Mouse (Mus musculus): ENCODE data around the gene Oaz3. TPM values are rescaled to one million over a fixed set of nuclear protein-coding genes. Genes with fewer than 3 reads are reported as not detected.
A peak's percentile ranks its signal among the peaks of the same experiment; 100 is the strongest.

Gene Oaz3
- polyA plus RNA-seq, 1 experiment from 2014 or later, result 0.38 TPM

GRCm38 (mm10) chr3:94476301-94477035 is 32.8 kb upstream of the Oaz3 start:
- no peaks in the 10 kb centered on the region for H3K36me3 ChIP-seq
- peaks cover 11% of the 10 kb centered on the region for H3K4me1 ChIP-seq

DNA sequence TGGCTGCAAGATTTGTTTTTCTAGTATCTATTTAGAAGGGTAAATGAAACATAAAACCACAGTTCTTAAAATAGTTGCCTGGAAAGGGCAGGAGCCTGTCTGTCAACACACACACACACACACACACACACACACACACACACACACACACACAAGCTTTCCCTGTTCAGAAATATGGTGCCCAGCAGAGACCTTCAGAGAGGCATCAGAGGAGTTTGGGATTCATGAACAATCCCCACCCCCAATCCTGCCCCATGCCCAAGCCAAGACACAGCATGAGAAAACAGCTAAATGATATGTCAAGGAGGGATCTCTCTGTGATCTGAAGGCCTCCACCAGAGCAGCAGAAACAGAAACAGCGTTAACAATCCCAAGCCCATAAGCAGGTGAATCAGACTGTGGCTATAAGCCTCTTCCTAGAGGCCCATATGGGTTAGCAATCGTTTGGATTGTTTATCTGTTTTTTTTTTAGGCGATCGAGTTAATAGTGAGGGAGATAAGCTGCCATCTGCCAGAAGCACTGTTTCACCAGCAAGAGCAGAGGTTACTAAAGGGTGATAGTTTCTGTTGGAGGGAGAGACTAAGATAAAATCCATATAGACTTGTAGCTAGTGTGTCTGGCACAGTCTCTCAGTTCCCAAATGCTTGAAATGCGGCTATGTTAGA is 30.0 kb upstream of the Oaz3 start:
- H3K9ac ChIP-seq, result no peak overlapping the region
- H3K4me2 ChIP-seq, result no peak overlapping the region
- ATAC-seq (ENCODE audit: insufficient number of reproducible peaks, low FRiP score, low TSS enrichment, low read depth), result no peak
- H3K36me3 ChIP-seq, result no peaks in the 10 kb centered on the region
- peaks cover 12% of the 10 kb centered on the region for H3K4me1 ChIP-seq
- H3K27ac ChIP-seq, result no peak overlapping the region
- no peak overlapping the region for H3K4me3 ChIP-seq
- no peaks in the 10 kb centered on the region for H3K9me3 ChIP-seq
- 61% methylated on average over 5 of the region's 5 CpGs for WGBS
- peaks cover 4% of the 10 kb centered on the region for H3K27me3 ChIP-seq

More at GRCm38 (mm10) chr3:94476301-94477035, 32.8 kb upstream of the Oaz3 start:
- no peak overlapping the region for H3K9ac ChIP-seq
- 34% methylated on average over 8 of the region's 8 CpGs for WGBS
- peaks cover 31% of the 10 kb centered on the region for H3K27me3 ChIP-seq
- H3K4me3 ChIP-seq, result no peak overlapping the region
- ATAC-seq (ENCODE audit: insufficient number of reproducible peaks, low FRiP score, low TSS enrichment, low read depth), result no peak
- H3K9me3 ChIP-seq, result no peaks in the 10 kb centered on the region
- no peak overlapping the region for H3K27ac ChIP-seq
- H3K4me2 ChIP-seq, result no peak overlapping the region

DNA sequence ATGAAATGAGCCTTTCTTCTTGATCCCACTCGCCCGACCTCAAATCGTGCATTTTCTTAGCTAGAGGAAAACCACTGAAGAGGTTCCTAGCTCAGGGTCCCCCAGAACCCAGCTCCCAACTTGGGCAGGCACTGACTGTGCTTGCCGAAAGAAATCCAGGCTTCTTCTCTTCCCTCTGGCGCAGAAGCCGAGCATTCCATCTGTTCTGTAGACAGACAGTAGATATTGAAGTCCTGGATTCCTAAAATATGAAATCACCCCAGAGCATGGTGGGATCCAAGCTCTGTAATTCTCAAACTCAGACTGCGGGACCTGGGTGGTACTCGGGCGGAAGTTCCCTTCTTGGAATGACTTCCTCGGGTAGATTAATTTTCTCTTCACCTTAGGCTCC is 29.4 kb upstream of the Oaz3 start:
- 27% methylated on average over 10 of the region's 10 CpGs for WGBS
- Histone ChIP-seq H3K4me2 (peak overlapping the region; percentile 48), H3K27ac (peak overlapping the region; percentile 71), H3K9ac (no peak overlapping the region), H3K27me3 (no peaks in the 10 kb centered on the region), H3K4me1 (peaks cover 12% of the 10 kb centered on the region), H3K4me3 (no peak overlapping the region), H3K9me3 (no peaks in the 10 kb centered on the region), H3K36me3 (no peaks in the 10 kb centered on the region)
- no peak for ATAC-seq (ENCODE audit: insufficient number of reproducible peaks, low FRiP score, low TSS enrichment, low read depth)

GRCm38 (mm10) chr3:94472447-94473114 is 28.9 kb upstream of the Oaz3 start:
- Histone ChIP-seq H3K4me2 (peak overlapping the region; percentile 48), H3K36me3 (no peaks in the 10 kb centered on the region), H3K27ac (peak overlapping the region; percentile 71), H3K4me1 (peaks cover 12% of the 10 kb centered on the region), H3K9ac (no peak overlapping the region), H3K27me3 (no peaks in the 10 kb centered on the region), H3K4me3 (peak overlapping the region; percentile 22), H3K9me3 (no peaks in the 10 kb centered on the region)
- peak; percentile 41; the same call in 1 of the 2 replicates for ATAC-seq (ENCODE audit: insufficient number of reproducible peaks, low FRiP score, low TSS enrichment, low read depth)
- 11% methylated on average over 28 of the region's 28 CpGs for WGBS

GRCm38 (mm10) chr3:94468931-94469330 is 25.2 kb upstream of the Oaz3 start:
- H3K4me3 ChIP-seq, result no peak overlapping the region
- 34% methylated on average over 3 of the region's 3 CpGs for WGBS
- H3K27ac ChIP-seq, result no peak overlapping the region
- H3K4me1 ChIP-seq, result peaks cover 12% of the 10 kb centered on the region
- no peak overlapping the region for H3K4me2 ChIP-seq
- H3K27me3 ChIP-seq, result no peaks in the 10 kb centered on the region
- H3K36me3 ChIP-seq, result no peaks in the 10 kb centered on the region
- no peak for ATAC-seq (ENCODE audit: insufficient number of reproducible peaks, low FRiP score, low TSS enrichment, low read depth)
- no peak overlapping the region for H3K9ac ChIP-seq
- no peaks in the 10 kb centered on the region for H3K9me3 ChIP-seq

DNA sequence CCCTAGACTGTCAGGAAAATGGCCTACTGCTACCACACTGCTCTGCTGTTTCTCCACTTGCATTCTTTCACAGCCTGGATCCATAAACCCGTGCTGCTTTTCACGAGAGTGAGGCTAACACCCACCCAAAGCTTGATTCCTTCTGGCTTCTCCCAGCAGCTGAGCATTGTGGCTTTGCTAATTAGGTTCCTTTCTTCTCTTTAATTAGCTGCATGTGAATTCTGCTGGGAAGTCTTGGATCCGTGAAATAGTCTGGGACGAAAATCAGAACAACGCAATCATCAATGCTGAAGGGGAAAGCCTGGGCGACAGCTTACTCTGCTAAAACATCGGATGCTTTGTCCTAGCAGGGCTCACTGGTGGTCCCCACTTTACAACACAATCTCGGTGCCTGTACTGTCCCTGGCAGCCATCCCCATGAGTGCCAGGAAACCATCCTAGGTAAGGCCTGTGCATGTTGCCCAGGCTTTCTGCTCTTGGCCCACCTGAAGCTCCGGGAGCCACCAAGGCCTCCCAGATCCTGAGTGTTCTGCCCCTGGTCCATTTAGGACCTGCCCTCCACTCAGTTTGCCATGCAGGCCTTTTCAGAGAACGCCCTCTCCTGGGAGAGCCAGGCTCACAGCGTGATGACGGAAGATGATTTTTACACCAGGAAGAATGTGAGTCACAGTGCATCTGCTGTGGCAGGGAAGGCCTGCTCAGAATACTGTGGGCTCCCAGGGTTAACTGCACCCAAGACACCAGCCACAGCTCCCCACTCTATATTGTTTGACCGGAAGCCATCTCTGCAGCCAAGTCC is 22.1 kb upstream of the Oaz3 start:
- Histone ChIP-seq H3K27ac (no peak overlapping the region), H3K4me1 (peaks cover 4% of the 10 kb centered on the region; the same call in 1 of the 2 replicates), H3K9ac (no peak overlapping the region), H3K27me3 (no peaks in the 10 kb centered on the region), H3K4me3 (no peak overlapping the region), H3K9me3 (no peaks in the 10 kb centered on the region), H3K4me2 (no peak overlapping the region), H3K36me3 (no peaks in the 10 kb centered on the region)
- 53% methylated on average over 13 of the region's 13 CpGs for WGBS
- ATAC-seq (ENCODE audit: insufficient number of reproducible peaks, low FRiP score, low TSS enrichment, low read depth), result no peak

GRCm38 (mm10) chr3:94463926-94464578 is 20.3 kb upstream of the Oaz3 start:
- peaks cover 2% of the 10 kb centered on the region; the same call in 1 of the 2 replicates for H3K4me1 ChIP-seq
- no peak for ATAC-seq (ENCODE audit: insufficient number of reproducible peaks, low FRiP score, low TSS enrichment, low read depth)
- WGBS, result 60% methylated on average over 11 of the region's 11 CpGs
- no peaks in the 10 kb centered on the region for H3K36me3 ChIP-seq
- H3K4me3 ChIP-seq, result no peak overlapping the region
- H3K27me3 ChIP-seq, result no peaks in the 10 kb centered on the region
- no peaks in the 10 kb centered on the region for H3K9me3 ChIP-seq
- H3K4me2 ChIP-seq, result no peak overlapping the region
- H3K9ac ChIP-seq, result no peak overlapping the region
- H3K27ac ChIP-seq, result no peak overlapping the region

DNA sequence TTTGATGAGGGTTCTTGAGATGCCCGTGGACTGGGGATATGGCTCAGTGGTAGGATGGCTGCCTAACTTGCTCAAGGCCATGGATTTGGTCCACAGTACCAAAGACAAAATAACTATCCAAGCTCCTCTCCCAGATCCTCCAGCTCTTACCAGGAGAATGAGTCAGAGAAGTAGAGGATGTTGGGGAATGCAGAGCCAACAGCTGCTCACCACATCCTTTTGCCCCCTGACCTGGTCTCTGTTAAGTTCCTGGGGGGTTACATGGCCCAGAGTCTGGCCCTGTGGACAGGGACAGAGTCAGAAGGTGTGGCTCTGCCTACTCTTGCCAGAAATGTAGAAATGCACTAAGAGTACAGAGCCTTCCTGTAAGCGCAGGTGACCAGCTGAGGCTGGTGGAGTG is 16.1 kb upstream of the Oaz3 start:
- Histone ChIP-seq H3K4me2 (no peak overlapping the region), H3K9ac (no peak overlapping the region), H3K4me1 (no peaks in the 10 kb centered on the region), H3K9me3 (no peaks in the 10 kb centered on the region), H3K27me3 (0 out of 2 replicates have a peak, but pooled peaks cover 4% of the 10 kb centered on the region), H3K27ac (no peak overlapping the region), H3K4me3 (no peak overlapping the region), H3K36me3 (no peaks in the 10 kb centered on the region)
- no peak for ATAC-seq (ENCODE audit: insufficient number of reproducible peaks, low FRiP score, low TSS enrichment, low read depth)
- 94% methylated on average over 2 of the region's 2 CpGs for WGBS

GRCm38 (mm10) chr3:94457055-94457454 is 13.3 kb upstream of the Oaz3 start:
- no peak for ATAC-seq (ENCODE audit: insufficient number of reproducible peaks, low FRiP score, low TSS enrichment, low read depth)
- H3K27me3 ChIP-seq, result 0 out of 2 replicates have a peak, but pooled peaks cover 8% of the 10 kb centered on the region
- no peak overlapping the region for H3K9ac ChIP-seq
- no peaks in the 10 kb centered on the region for H3K9me3 ChIP-seq
- H3K27ac ChIP-seq, result no peak overlapping the region
- WGBS, result 64% methylated on average over 3 of the region's 3 CpGs
- H3K36me3 ChIP-seq, result no peaks in the 10 kb centered on the region
- no peaks in the 10 kb centered on the region for H3K4me1 ChIP-seq
- H3K4me2 ChIP-seq, result peak overlapping the region; percentile 41; the same call in 1 of the 2 replicates
- H3K4me3 ChIP-seq, result no peak overlapping the region

DNA sequence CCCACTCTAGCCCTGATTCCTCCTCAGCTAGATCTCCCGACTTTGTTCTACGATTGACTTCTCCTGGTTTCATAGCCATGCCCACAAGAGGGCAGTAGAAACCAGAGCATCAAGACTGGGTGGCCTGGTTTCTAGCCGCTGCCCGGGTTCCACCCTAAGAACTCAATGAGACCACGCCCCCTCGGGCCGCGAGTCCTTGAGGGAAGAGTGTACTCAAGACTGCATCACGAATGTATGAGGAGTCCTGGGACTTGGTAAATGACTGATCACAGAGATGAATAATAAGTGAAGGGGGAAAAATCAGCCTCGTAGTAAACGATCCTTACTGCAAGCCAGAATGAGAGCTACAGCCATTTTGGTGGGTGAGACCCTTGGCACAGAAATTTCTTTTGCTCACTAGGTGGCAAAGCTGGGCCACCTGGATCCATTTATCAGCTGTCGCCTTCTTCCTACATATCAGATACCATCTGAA is 12.8 kb upstream of the Oaz3 start:
- peak; percentile 42; the same call in 1 of the 2 replicates for ATAC-seq (ENCODE audit: insufficient number of reproducible peaks, low FRiP score, low TSS enrichment, low read depth)
- 2% methylated on average over 12 of the region's 12 CpGs for WGBS
- H3K4me3 ChIP-seq, result peak overlapping the region; percentile 35
- no peak overlapping the region for H3K27ac ChIP-seq
- H3K9me3 ChIP-seq, result no peaks in the 10 kb centered on the region
- H3K4me2 ChIP-seq, result peak overlapping the region; percentile 41
- no peaks in the 10 kb centered on the region for H3K36me3 ChIP-seq
- H3K27me3 ChIP-seq, result 0 out of 2 replicates have a peak, but pooled peaks cover 8% of the 10 kb centered on the region
- no peaks in the 10 kb centered on the region for H3K4me1 ChIP-seq
- H3K9ac ChIP-seq, result no peak overlapping the region

- Histone ChIP-seq H3K4me1 (peaks cover 4% of the 10 kb centered on the region; the same call in 1 of the 2 replicates), H3K36me3 (peaks cover 53% of the 10 kb centered on the region), H3K4me2 (no peak overlapping the region), H3K27me3 (no peaks in the 10 kb centered on the region), H3K4me3 (no peak overlapping the region), H3K9ac (no peak overlapping the region), H3K27ac (no peak overlapping the region), H3K9me3 (no peaks in the 10 kb centered on the region)
- 79% methylated on average over 2 of the region's 2 CpGs for WGBS
- ATAC-seq (ENCODE audit: insufficient number of reproducible peaks, low FRiP score, low TSS enrichment, low read depth), result no peak
These were observed 5.7 kb upstream of the Oaz3 start for GRCm38 (mm10) chr3:94449377-94449776.

Data from limb, embryonic 15.5 days (tissue).